ENCODE assay signal across 15 mouse cellular contexts in genomic region chr6:59409001-59409700, GRCm38 (mm10). TPM values are rescaled to one million over a fixed set of nuclear protein-coding genes. Genes with fewer than 3 reads are reported as not detected.
DNase-seq lines count a peak whose midpoint lies in the region; ATAC-seq and TF ChIP-seq lines count a peak whose summit lies in the region.
"Had no signal": no experiment of that assay in that cellular context is flagged by ENCODE, and none has a peak within 500 bp of the region (broad histone marks: within the 10 kb centered on the region; RNA-seq: fewer than 3 reads in every experiment).

No protein-coding gene starts in this region.

- peaks cover 19% of the 10 kb centered on the region for H3K4me1 ChIP-seq in forebrain, embryonic 15.5 days
- H3K4me1 ChIP-seq in forebrain, embryonic 11.5 days (replicated peaks; ENCODE audit: control insufficient read depth, insufficient read depth, low read length) = no peaks in the 10 kb centered on the region
- H3K4me1 ChIP-seq in embryonic fibroblast, embryonic 13.5 days (ENCODE audit: control insufficient read depth, insufficient read depth, low read length) = peaks cover 21% of the 10 kb centered on the region
- H3K4me1 ChIP-seq: embryonic facial prominence, embryonic 15.5 days; neural tube, embryonic 13.5 days had no signal

- H3K9me3 ChIP-seq in forebrain, embryonic 15.5 days = no peaks in the 10 kb centered on the region
- H3K9me3 ChIP-seq in forebrain, embryonic 11.5 days (ENCODE audit: control insufficient read depth, low read length) = no peaks in the 10 kb centered on the region
- H3K9me3 ChIP-seq: embryonic facial prominence, embryonic 15.5 days; G1E; neural tube, embryonic 13.5 days had no signal

- H3K4me2 ChIP-seq in forebrain, embryonic 15.5 days (replicated peaks) = no peak overlapping the region
- H3K4me2 ChIP-seq in forebrain, embryonic 11.5 days (ENCODE audit: low read depth, low read length, severe bottlenecking) = no peak overlapping the region
- H3K4me2 ChIP-seq: embryonic facial prominence, embryonic 15.5 days; neural tube, embryonic 13.5 days had no signal

- H3K9ac ChIP-seq in forebrain, embryonic 15.5 days (replicated peaks) = no peak overlapping the region
- H3K9ac ChIP-seq in forebrain, embryonic 11.5 days (ENCODE audit: low read length) = no peak overlapping the region
- H3K9ac ChIP-seq: embryonic facial prominence, embryonic 15.5 days; neural tube, embryonic 13.5 days had no signal

- no peak for DNase-seq in forebrain, embryonic 11.5 days (ENCODE audit: low spot score)
- DNase-seq in left cerebral cortex, adult 11 months (ENCODE audit: low spot score) = peak; percentile 18
- no peak for DNase-seq in left cerebral cortex, postnatal 14 days (ENCODE audit: low spot score in 2 of 2)
- peak; percentile 42 for DNase-seq in 3134 (ENCODE audit: extremely low read depth, insufficient read length, low spot score)
- DNase-seq in spleen, postnatal 36 days (ENCODE audit: low spot score in 2 of 2) = no peak
- DNase-seq: adrenal gland, postnatal 14 days; cerebellum, postnatal 36 days; lung, postnatal 14 days; thymus, postnatal 4 days had no signal

- no peak overlapping the region for H3K27ac ChIP-seq in forebrain, embryonic 15.5 days (replicated peaks)
- H3K27ac ChIP-seq in forebrain, embryonic 11.5 days (ENCODE audit: low read depth, low read length) = no peak overlapping the region
- peak overlapping the region; percentile 70 for H3K27ac ChIP-seq in embryonic fibroblast, embryonic 13.5 days (ENCODE audit: insufficient read depth, low read length)
- H3K27ac ChIP-seq: embryonic facial prominence, embryonic 15.5 days; neural tube, embryonic 13.5 days had no signal

- intact Hi-C loops in left cerebral cortex, postnatal 14 days (cut with DNase I) = no loop called here

- H3K27me3 ChIP-seq in forebrain, embryonic 15.5 days = no peaks in the 10 kb centered on the region
- no peaks in the 10 kb centered on the region for H3K27me3 ChIP-seq in forebrain, embryonic 11.5 days (ENCODE audit: control insufficient read depth, insufficient read depth, low read length)
- H3K27me3 ChIP-seq: embryonic facial prominence, embryonic 15.5 days; neural tube, embryonic 13.5 days had no signal

- no peaks in the 10 kb centered on the region for H3K36me3 ChIP-seq in forebrain, embryonic 15.5 days
- no peaks in the 10 kb centered on the region for H3K36me3 ChIP-seq in forebrain, embryonic 11.5 days (ENCODE audit: control insufficient read depth, insufficient read depth, low read length)
- H3K36me3 ChIP-seq: embryonic facial prominence, embryonic 15.5 days; G1E; neural tube, embryonic 13.5 days had no signal

- no peak for TF ChIP-seq CTCF in embryonic fibroblast, embryonic 13.5 days (IDR thresholded peaks at IDR 0.05; ENCODE audit: borderline replicate concordance, insufficient read depth, low read length)

- ATAC-seq in forebrain, embryonic 15.5 days (replicated peaks) = peak; percentile 86
- ATAC-seq in forebrain, embryonic 11.5 days (replicated peaks; ENCODE audit: low FRiP score) = no peak
- ATAC-seq: inflammation-experienced regulatory T-cells, adult 6 months had no signal

- no peak overlapping the region for H3K4me3 ChIP-seq in forebrain, embryonic 15.5 days
- no peak overlapping the region for H3K4me3 ChIP-seq in forebrain, embryonic 11.5 days (ENCODE audit: low read depth, low read length)
- H3K4me3 ChIP-seq in embryonic fibroblast, embryonic 13.5 days (ENCODE audit: insufficient read depth, low read length) = no peak overlapping the region
- H3K4me3 ChIP-seq: embryonic facial prominence, embryonic 15.5 days; neural tube, embryonic 13.5 days had no signal

- TF ChIP-seq POLR2A in embryonic fibroblast, embryonic 13.5 days (IDR thresholded peaks at IDR 0.05; ENCODE audit: low read depth, low read length) = no peak

- 27% methylated on average over 3 of the region's 3 CpGs for WGBS in forebrain, embryonic 15.5 days
- WGBS in forebrain, embryonic 11.5 days = 60% methylated on average over 3 of the region's 3 CpGs

RNA-seq across cellular contexts. Expression of gene Gprin3, which starts 16.9 kb away (rescaled TPM):
- 2.7 TPM in 2 replicates for polyA plus RNA-seq in forebrain, embryonic 15.5 days (2015; fragmentation: Nextera tagmentation; extraction: Ambion mirVana)
- 0.12 and 0.16 TPM in 2 replicates for polyA plus RNA-seq in forebrain, embryonic 11.5 days (2014; fragmentation: Nextera tagmentation; extraction: Ambion mirVana)
- 10 to 100 TPM; 11.7 to 14.0 TPM for total RNA-seq in left cerebral cortex, postnatal 14 days (2021)
- 0.97 and 1.2 TPM in 2 replicates for polyA plus RNA-seq in embryonic fibroblast, embryonic 13.5 days (2011; ENCODE audit: insufficient read length, low read depth, missing spikeins)
- polyA plus RNA-seq: G1E had no signal

Comparison
In these comparisons a context has a peak if more than half of its experiments do, and no peak if none do; other contexts are left out.
1. DNase-seq: peak in left cerebral cortex, adult 11 months (single experiment) and 3134 (single experiment); none in forebrain, embryonic 11.5 days (single experiment), left cerebral cortex, postnatal 14 days (0 of 2) and spleen, postnatal 36 days (0 of 2).